Mouse (Mus musculus): ENCODE results near the gene Utrn.
A peak's percentile ranks its signal among the peaks of the same experiment; 100 is the strongest.

The Utrn gene

GRCm38 (mm10) chr10:12832163-12832562, 37.0 kb downstream of the Utrn start:
- DNase-seq = no peak

- DNase-seq = no peak
These were observed 41.4 kb downstream of the Utrn start for GRCm38 (mm10) chr10:12827778-12828177.

- DNase-seq = no peak
These were observed 41.9 kb downstream of the Utrn start for GRCm38 (mm10) chr10:12827306-12827705.

GRCm38 (mm10) chr10:12826760-12827281, 42.3 kb downstream of the Utrn start:
- peak in 1 of 2 experiments; percentile 39 for DNase-seq

- DNase-seq = no peak
These were observed 44.8 kb downstream of the Utrn start for GRCm38 (mm10) chr10:12824386-12824785.

- DNase-seq = peak in 1 of 2 experiments; percentile 42
These were observed 45.5 kb downstream of the Utrn start for GRCm38 (mm10) chr10:12823437-12824219.

- no peak for DNase-seq
These were observed 48.0 kb downstream of the Utrn start for GRCm38 (mm10) chr10:12820978-12821735.

GRCm38 (mm10) chr10:12817409-12817808, 51.8 kb downstream of the Utrn start:
- peak; percentile 53 to 62 for DNase-seq

- DNase-seq = no peak
These were observed 52.6 kb downstream of the Utrn start for GRCm38 (mm10) chr10:12816530-12816929.

- no peak for DNase-seq
These were observed 54.8 kb downstream of the Utrn start for GRCm38 (mm10) chr10:12814411-12814810.

GRCm38 (mm10) chr10:12813881-12814280, 55.3 kb downstream of the Utrn start:
- DNase-seq = no peak

- peak in 1 of 2 experiments; percentile 46 for DNase-seq
These were observed 55.9 kb downstream of the Utrn start for GRCm38 (mm10) chr10:12813211-12813811.

GRCm38 (mm10) chr10:12812680-12813079, 56.5 kb downstream of the Utrn start:
- no peak for DNase-seq

- no peak for DNase-seq
These were observed 58.3 kb downstream of the Utrn start for GRCm38 (mm10) chr10:12810816-12811215.

GRCm38 (mm10) chr10:12809702-12810101, 59.5 kb downstream of the Utrn start:
- peak in 1 of 2 experiments; percentile 34 for DNase-seq

GRCm38 (mm10) chr10:12808467-12808866, 60.7 kb downstream of the Utrn start:
- DNase-seq = no peak

GRCm38 (mm10) chr10:12807706-12808105, 61.5 kb downstream of the Utrn start:
- DNase-seq = no peak

- DNase-seq = no peak
These were observed 63.3 kb downstream of the Utrn start for GRCm38 (mm10) chr10:12805826-12806225.

- no peak for DNase-seq
These were observed 65.2 kb downstream of the Utrn start for GRCm38 (mm10) chr10:12803939-12804338.

GRCm38 (mm10) chr10:12799416-12799815, 69.7 kb downstream of the Utrn start:
- no peak for DNase-seq

GRCm38 (mm10) chr10:12798248-12798647, 70.9 kb downstream of the Utrn start:
- DNase-seq = no peak

GRCm38 (mm10) chr10:12796510-12796840, 72.7 kb downstream of the Utrn start:
- DNase-seq = no peak

GRCm38 (mm10) chr10:12795796-12796509, 73.2 kb downstream of the Utrn start:
- no peak for DNase-seq

Data from kidney, postnatal 4 days (tissue).